Mouse (Mus musculus): Measurements from ENCODE around the gene Myo16.

Myo16 gene

DNA sequence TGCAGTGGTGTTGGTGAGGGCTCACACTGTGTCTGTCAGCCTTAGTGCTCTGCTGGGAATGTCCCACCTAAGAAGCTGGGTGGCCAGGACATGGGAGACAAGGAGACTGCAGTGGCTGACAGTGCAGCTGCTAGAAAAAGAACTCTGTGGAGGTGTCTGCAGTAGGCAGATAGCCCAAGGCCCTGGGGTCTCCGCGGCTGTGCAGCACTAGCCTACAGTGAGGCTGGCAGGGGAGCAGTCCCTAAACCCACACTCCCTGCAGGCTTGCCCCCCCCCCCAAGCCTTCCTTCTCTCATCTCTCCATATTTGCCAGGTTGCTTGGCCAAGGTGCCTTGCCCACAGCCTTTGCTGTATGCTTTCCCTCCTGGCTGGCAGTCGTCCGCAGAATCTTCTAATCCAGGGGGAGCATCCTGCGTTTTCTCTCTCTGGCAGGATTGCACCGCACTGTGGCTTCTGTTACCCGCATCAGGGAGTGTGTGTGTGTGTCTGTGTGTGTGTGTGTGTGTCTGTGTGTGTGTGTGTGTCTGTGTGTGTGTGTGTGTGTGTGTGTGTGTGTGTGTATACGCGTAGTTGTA is 267.9 kb downstream of the Myo16 start:
- POLR2A ChIA-PET, result no interaction called here
- CTCF ChIA-PET, result interaction anchor here in 2 of 4 experiments (0.7 to 1.3 kb wide), 3 partner anchors 17 to 206 kb away, joined by 3 to 4 read pairs (median 4); no protein-coding TSS in a partner anchor

DNA sequence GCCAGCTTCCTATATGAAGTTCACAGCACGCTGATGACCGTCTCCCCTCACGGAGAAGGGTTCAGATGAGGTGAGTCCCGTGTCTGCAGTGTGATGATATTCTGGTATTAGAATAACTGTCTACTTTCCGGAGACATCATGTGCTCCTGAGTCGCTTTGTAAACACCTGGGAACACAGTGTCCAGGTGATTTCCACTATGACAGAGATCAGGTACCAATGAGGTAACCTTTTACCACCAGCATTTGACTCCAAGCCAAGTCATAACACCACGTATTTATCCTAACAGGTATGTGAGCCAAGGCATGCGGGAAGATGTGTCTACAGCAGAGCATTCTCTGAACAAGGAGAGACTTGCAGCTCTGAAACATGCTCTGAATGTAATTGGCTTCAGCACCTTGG is 281.8 kb downstream of the Myo16 start:
- POLR2A ChIA-PET, result no interaction called here
- CTCF ChIA-PET, result no interaction called here

DNA sequence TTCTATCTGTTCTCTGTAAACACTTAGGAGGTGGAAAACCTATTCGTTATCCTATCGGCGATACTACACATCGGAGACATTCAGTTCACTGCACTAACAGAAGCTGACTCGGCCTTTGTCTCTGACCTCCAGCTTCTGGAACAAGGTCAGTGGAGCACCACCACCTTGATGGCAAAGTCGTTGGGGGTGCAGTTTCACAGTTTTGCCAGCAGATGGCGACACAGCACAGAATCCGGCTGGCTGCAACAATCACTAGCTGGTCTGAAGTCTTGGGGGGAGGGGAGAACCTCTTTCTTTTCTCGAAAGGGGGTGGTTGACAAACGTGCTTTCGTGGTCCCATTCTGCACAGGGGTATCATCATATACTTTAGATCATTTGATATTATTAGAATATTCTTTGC is 285.1 kb downstream of the Myo16 start:
- CTCF ChIA-PET, result interaction anchor here (0.5 to 2.4 kb wide), 64 partner anchors 9 to 981 kb away, joined by 3 to 15 read pairs (median 3); no protein-coding TSS in a partner anchor

DNA sequence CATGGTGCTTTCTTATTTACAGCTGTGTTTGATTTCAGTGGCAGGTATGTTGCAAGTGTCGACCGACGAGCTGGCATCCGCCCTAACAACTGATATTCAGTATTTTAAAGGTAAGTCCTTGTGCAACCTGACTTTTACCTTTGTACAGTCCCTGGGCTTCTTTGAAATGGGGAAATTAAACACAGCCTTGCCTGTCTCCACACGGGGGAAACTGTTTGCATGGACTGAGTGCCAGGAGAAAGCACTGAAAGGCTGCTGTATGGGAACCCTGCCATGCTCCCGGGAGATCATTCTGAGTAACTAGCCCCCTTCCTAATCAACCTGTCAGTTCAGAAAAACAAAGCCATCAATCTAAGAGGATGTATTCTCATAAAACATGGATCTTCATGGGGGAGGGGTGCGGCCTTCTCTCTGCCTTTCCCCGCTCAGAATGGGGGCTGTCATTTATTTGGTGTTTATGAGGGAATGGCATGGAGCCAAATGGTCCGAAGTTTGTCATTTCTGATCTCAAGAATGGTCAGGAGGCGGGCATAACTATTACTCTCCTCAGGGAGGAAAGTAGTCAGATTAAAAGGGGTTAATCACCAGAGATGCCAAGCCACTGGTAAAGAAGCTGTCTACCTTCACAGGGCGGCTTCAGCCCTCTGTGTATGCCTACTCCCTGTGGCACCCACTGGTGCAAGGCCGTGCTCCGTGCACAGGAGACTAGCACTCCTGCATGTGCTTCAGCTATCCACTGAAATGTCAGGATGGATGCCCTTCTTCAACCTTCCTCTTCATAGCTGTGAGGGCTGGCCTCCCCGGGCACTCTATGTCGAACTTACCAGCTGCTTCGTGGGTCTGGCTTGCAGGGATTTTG is 286.1 kb downstream of the Myo16 start:
- ChIA-PET POLR2A (no interaction called here), CTCF (interaction anchor here in 3 of 4 experiments (0.7 to 2.4 kb wide), 12 partner anchors 11 to 954 kb away, joined by 3 to 15 read pairs (median 4); no protein-coding TSS in a partner anchor)

More for the DNA sequence above, 285.1 kb downstream of the Myo16 start:
- POLR2A ChIA-PET, result interaction anchor here in 2 of 4 experiments (0.6 to 1.3 kb wide), 3 partner anchors 10 to 874 kb away, joined by 3 read pairs; partner anchors contain the start of genes Col4a1 (in 1 of the 2) and Col4a2 (in 1 of the 2)

DNA sequence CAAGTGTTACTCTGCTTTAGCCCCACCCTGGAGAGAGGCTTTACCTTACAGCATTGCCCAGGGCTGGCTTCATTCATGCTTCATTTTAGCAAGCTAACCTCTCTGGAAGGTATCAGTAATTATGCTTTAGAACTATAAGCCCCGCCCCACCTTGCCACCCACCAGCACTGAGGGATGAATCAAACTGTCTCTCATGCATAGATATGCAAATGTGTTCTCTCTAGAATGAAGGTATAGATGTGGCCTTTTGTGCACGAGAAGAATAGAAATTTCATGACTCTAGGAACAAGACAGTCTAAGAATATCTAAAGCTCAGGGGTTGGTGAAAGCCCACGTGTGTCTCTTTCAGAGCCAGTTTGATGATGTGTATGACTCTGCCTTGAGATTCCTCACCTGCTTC is 288.9 kb downstream of the Myo16 start:
- ChIA-PET POLR2A (interaction anchor here in 1 of 4 experiments (0.7 kb wide), 1 partner anchor 22 kb away, joined by 3 read pairs; no protein-coding TSS in a partner anchor), CTCF (no interaction called here)

DNA sequence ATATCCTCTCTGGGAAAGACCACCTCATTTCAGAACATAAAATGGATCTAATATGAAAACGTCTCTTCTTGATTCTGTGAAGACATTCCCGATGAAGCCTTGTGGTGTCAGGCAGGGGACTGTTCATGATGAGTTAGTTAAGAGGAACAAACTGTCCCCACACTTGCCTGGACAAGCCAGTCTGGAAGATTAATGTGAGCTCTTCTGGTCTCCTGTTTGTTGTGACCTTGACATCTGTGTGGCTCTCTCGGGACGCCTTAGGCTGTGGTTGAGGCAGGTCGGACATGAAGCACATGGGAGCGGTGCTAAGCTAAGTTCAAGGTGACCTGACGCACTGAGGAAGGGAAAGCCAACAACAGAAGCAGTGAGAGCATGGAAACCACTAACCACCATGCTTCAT is 291.3 kb downstream of the Myo16 start:
- ChIA-PET POLR2A (no interaction called here), CTCF (no interaction called here)

DNA sequence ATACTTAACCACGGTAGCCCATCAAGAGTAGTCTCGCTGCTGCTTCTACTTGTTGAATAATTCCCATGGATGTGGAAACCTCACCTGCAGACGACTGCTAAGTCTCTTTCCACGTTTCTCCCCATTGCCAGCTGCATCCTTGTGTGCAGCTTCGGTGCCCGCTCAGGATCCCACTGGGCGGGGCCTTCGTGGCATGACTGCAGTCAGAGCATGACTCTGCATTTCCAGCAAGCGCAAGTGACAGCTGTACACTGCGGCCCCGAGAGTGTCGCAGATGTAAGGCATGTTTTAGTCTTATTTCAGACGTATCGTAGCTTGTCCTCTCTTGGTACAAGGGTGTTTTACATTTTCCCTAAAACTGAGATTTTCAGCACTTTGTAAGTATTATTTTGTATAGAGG is 294.8 kb downstream of the Myo16 start:
- POLR2A ChIA-PET, result interaction anchor here in 1 of 4 experiments (1.5 kb wide), 1 partner anchor 10 kb away, joined by 3 read pairs; no protein-coding TSS in a partner anchor
- CTCF ChIA-PET, result interaction anchor here in 1 of 4 experiments (0.8 kb wide), 1 partner anchor 10 kb away, joined by 3 read pairs; no protein-coding TSS in a partner anchor

DNA sequence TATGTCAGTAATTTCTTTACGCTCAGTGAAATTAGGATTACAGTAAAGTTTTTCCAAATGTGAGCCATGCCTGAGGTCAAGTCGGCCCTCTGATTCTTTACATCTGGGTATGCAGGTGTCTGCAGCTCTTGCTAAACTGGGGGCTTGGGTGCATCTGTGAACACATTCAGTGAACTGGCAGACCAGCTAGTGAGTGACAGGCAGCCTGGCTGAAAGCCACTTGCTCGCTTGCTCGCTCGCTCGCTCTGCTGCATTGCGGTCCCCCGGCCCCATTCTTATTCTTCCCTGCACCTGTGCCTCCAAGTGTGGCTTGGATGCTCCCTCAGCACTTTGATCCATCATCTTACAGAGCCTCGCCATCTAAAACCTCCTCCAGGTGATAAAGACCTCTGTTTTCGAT is 299.3 kb downstream of the Myo16 start:
- ChIA-PET CTCF (interaction anchor here in 2 of 4 experiments (0.6 to 2.3 kb wide), 2 partner anchors 14 to 356 kb away, joined by 3 to 5 read pairs; no protein-coding TSS in a partner anchor), POLR2A (no interaction called here)

DNA sequence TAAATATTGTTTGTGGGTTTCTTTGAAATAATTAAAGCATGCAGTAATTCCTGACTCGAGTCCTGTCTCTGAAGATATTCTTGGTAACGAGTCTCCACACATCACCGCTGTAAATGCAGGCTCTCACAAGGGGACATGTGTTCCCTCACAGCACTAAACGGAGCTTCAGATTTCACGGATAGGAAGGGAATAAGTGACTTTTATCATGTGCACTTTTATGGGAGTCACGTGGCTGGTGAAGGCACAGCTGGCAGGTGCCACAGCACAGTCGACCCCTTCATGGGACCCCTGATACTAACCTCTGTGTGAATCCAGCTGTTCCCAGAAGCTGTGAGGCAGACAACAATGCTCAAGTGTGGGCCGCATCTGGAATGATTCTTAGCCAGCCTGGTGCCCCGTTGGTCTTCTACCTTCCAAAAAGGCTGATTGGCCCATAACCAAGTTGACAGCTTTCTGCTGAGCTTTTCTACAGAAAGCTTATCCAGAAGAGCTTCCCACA is 304.5 kb downstream of the Myo16 start:
- POLR2A ChIA-PET, result no interaction called here
- CTCF ChIA-PET, result interaction anchor here in 2 of 4 experiments (0.9 to 1.2 kb wide), 2 partner anchors 19 kb away, joined by 4 read pairs; no protein-coding TSS in a partner anchor

DNA sequence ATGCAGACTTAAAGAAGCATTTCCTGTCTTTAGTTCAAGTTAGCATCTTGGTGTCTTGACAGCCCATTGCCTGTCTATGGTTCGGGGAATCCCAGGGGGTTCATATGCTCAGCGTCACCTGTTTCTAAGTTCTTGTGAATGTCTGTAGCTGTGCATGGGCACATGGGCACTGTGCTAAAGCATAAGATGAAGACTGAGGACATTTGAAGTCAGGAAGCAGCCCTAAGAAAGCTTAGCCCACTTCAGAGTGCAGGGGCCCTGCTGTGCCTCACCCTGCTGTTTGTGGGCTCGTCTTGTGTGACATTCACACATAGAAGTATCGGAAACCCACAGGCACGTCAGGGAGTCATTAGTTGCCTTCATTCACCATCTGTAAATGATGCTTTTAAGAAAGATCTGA is 308.6 kb downstream of the Myo16 start:
- ChIA-PET CTCF (no interaction called here), POLR2A (no interaction called here)

DNA sequence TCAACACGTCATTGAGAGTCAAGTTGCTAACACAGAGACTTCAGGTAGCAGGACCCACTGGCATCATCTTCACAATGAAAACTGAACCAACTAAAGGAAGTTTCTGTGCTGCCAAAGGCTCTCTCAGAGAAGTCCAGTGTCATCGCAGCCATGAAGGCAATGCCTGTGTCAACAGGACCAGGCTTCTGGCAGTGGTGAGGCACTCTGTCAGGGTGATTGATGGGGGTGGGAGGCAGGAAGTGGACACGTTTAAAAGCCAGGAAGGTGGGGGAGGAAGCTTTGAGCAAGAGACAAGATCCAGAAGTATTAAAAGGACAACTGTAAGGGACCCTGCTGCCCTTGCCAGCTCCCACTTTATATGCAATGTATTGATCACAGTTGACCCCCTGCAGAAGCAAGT is 314.8 kb downstream of the Myo16 start:
- CTCF ChIA-PET, result no interaction called here
- POLR2A ChIA-PET, result no interaction called here

DNA sequence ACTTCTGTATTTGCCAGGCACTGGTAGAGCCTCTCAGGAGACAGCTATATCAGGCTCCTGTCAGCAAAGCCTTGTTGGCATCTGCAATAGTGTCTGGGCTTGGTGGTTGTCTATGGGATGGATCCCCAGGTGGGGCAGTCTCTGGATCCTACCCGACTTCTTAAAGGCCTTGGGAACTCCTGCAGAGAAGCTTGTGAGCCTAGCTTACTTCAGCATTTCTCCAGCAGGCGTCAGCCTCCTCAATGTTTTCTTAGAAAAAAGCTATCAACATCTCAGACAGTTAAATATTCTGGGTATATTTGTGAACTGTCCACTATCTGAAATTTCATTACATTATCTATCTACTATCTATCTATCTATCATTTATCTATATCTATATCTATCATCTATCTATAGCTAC is 315.9 kb downstream of the Myo16 start:
- POLR2A ChIA-PET, result no interaction called here
- CTCF ChIA-PET, result interaction anchor here in 1 of 4 experiments (0.9 kb wide), 1 partner anchor 55 kb away, joined by 3 read pairs; no protein-coding TSS in a partner anchor

DNA sequence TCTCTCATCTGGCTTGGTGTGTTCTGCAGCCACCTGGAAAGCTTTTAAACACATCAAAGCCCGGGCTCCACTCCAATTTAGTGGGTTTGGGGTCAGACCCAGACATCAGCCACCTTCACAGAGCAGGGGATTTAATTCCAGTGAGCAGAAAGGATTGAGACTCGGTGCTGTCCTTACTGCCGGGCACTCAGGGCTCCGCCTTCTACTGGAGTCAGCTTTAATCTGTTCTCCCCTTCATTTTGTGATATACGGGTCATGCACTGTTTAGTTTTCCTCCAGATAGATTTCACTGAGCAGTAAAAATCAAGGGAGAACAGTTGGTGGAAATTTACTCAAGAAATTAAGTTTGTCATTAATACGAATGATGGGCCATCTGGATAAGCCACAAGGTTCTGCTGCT is 316.6 kb downstream of the Myo16 start:
- CTCF ChIA-PET, result interaction anchor here in 2 of 4 experiments (0.6 to 0.9 kb wide), 2 partner anchors 56 to 118 kb away, joined by 3 to 6 read pairs; no protein-coding TSS in a partner anchor

DNA sequence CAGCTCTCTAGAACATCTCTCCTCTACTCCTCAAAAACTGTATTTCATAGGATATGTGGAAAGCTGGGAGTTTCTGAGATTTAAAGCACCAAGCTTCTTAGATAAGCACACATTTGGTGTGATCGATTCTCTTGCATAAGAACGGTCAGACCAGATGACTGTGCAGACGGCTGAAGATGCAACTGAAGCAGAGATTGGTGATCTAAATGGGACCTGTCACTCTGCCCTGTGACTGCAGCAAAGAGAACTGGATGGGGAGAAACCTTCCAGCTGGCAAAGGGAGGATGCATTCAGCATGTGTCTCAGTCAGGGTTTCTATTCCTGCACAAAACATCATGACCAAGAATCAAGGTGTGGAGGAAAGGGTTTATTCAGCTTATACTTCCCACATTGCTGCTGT is 318.7 kb downstream of the Myo16 start:
- ChIA-PET POLR2A (interaction anchor here in 1 of 4 experiments (0.7 to 1.0 kb wide), 2 partner anchors 13 to 709 kb away, joined by 3 read pairs; no protein-coding TSS in a partner anchor), CTCF (no interaction called here)

More for the DNA sequence above, 316.6 kb downstream of the Myo16 start:
- POLR2A ChIA-PET, result no interaction called here

DNA sequence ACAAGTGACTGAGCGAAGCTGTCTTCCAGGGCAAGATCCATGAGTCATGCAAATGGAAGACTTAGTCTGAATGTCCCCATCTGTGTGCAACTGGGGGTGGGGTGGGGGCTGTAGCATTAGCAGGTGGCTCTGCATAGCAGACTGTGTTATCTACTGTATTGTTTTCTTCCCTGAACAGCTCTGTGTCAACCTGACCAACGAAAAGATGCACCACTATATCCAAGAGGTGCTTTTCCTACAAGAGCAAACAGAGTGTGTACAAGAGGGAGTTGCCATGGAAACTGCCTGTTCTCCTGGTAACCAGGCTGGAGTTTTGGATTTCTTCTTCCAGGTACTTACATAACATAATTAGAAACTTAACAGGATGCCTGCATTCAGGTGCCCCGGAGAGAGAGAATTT is 320.7 kb downstream of the Myo16 start:
- CTCF ChIA-PET, result interaction anchor here in 1 of 4 experiments (0.6 kb wide), 1 partner anchor 429 kb away, joined by 5 read pairs; no protein-coding TSS in a partner anchor
- POLR2A ChIA-PET, result no interaction called here

DNA sequence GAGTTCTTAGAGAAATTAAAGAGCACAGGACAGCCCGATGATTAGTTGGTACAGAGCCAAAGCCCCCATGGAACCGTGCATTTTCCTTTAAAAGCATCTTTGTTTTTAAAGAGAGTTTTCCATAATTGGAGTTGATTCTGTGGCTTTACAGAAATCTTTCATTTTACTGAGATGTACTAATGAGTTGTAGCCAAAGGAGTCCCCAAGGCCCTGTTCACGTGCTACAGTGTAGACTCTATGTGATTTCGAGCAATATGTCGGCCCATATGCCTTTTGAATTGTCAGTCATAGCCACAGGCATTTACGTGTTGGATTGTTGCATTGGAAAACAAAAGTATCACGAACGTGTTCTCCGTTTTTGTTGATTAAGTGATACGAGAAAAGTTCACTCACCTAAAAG is 325.3 kb downstream of the Myo16 start:
- ChIA-PET POLR2A (no interaction called here), CTCF (no interaction called here)

DNA sequence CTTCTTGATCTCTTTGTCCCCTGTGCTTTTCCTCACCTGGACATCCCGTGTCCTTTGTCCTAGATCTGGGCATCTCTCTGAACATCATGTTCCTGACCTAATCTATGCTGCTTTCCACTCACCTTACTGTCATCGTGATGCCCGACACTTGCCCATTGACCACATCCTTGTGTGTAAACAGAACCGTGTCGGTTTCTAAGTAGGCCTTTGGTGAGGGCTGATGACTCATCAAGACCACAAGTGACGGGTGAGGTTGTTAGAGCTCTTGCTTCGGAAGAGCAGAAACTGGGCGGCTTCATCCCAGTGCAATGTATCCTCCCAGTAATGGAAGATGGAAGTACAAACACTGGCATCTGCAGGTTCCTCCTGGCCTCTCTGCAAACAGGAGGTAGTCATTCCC is 327.1 kb downstream of the Myo16 start:
- POLR2A ChIA-PET, result no interaction called here
- CTCF ChIA-PET, result no interaction called here

DNA sequence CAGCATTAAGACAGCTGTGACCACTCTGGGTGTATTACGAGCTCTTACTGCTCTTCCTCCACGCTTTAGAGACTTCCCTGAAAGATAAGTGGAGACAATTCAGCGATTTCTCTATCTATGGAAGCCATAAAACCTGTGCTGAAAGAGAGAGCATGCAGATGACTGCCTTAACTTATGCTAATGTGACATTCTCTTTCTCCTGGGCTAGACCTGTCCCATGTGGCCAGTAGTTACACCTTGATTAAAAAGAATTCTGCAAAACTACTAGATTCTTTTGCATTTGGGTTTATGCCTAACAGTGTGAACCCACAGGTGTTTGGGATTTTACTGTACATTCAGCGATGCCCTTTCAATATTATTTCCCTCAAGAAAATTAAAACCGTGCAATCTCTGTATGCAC is 328.4 kb downstream of the Myo16 start:
- ChIA-PET POLR2A (no interaction called here), CTCF (no interaction called here)

DNA sequence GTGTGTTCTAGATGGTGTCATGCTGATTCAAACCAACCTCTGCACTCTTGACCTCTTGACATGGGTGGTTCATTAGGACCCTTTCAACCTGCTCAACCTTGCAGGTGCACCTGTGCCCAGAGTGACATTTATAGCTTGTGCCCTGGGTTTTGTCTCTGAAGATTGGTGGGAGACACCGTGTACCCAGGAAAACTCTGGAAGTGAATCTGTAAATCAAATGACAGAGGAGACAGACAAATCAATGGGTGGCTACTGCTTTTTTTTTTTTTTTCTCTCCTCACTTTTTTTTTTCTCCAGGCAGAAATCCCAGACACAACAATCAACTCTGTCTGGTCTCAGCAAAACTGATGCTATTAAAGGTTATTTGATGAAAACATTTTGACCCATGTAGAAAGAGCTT is 329.2 kb downstream of the Myo16 start:
- CTCF ChIA-PET, result no interaction called here
- POLR2A ChIA-PET, result interaction anchor here in 2 of 4 experiments (0.7 kb wide), 3 partner anchors 263 to 562 kb away, joined by 3 to 6 read pairs (median 3); no protein-coding TSS in a partner anchor

DNA sequence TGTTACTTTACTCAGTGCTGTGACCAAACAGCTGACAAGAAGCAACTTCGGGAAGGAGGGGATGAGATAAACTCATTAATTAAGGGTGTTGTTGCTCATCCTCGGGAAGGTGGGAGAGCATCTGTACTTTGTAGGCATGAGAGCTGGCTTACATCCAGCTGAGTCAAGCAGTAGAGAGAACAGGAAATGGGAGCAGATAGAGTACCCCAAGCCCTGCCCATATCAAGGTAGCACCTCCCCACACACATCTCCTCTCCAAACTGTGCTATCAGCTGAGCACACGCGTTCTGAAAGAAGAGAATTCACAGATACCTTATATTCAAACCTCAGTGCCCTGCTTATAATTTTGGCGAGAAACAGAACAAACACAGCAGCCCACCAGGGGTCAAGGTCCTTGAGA is 330.1 kb downstream of the Myo16 start:
- POLR2A ChIA-PET, result no interaction called here
- CTCF ChIA-PET, result interaction anchor here in 1 of 4 experiments (0.9 kb wide), 1 partner anchor 45 kb away, joined by 3 read pairs; no protein-coding TSS in a partner anchor

Data from embryonic stem cell, embryonic (primary cell).